Mouse (Mus musculus) liver, embryonic 14.5 days (tissue): Measurements from ENCODE around the gene Cep41.

Experiments used
- CTCF ChIP-seq: IDR thresholded peaks from 2 replicates; pipeline ENCODE4 v1.5.1; 2016; ENCODE audit warnings: antibody characterized with exemption, low read depth, control low read depth
- EP300 ChIP-seq: IDR thresholded peaks from 2 replicates; pipeline ENCODE4 v1.6.1; 2016; ENCODE audit warnings: antibody characterized with exemption, low read depth

DNA sequence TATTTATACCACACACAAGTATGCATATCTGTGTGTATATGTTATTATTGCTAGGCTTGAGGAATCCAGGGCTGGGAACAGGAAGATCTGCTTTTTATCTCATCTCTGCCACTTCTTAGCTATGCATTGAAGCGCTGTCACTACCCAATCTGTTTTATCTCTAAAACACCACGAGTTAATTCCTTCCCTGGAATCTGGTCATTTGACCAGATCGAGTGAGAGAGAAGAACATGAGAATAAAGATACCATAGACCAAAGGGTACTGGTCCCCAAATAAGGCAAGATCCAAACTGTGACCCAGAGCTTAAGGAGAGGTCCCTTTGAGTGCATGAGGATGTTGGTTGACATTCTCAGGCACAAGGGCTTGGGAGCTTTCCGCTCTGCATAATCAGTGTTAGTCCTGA lies 71.6 kb downstream of the Cep41 start:
- no peak for TF ChIP-seq CTCF
- TF ChIP-seq EP300 = no peak
